Mouse (Mus musculus) liver, adult 2 months (tissue): Measurements from ENCODE around the gene Hpf1. TPM values are rescaled to one million over a fixed set of nuclear protein-coding genes. Genes with fewer than 3 reads are reported as not detected.

ENCODE experiments used
- DNase-seq: peaks from one replicate; pipeline ENCODE4 v3.0.0-alpha.2; 2011; ENCODE audit warnings: low read depth, low spot score; ENCODE audit errors: extremely low read depth
- H3K27ac ChIP-seq: fragments of 200-500 bp; replicated peaks from 2 replicates; pipeline ENCODE4 v1.5.1; 2012; ENCODE audit warnings: low read depth, mild to moderate bottlenecking, control low read depth, inconsistent platforms, low read length; ENCODE audit not compliant: insufficient read depth
- H3K27me3 ChIP-seq: fragments of 200-500 bp; 2 replicates; pipeline ENCODE4 v1.6.1; 2012; ENCODE audit warnings: mild to moderate bottlenecking, moderate library complexity, low read length, inconsistent platforms; ENCODE audit not compliant: control insufficient read depth, insufficient read depth
- H3K36me3 ChIP-seq: fragments of 200-500 bp; 2 replicates; pipeline ENCODE4 v1.6.1; 2012; ENCODE audit warnings: low read length, inconsistent platforms; ENCODE audit not compliant: control insufficient read depth, insufficient read depth
- H3K4me1 ChIP-seq: fragments of 200-500 bp; 2 replicates; pipeline ENCODE4 v1.6.1; 2011; ENCODE audit warnings: low read length; ENCODE audit not compliant: control insufficient read depth, insufficient read depth
- H3K4me3 ChIP-seq: fragments of 200-500 bp; 2 replicates; pipeline ENCODE4 v1.5.1; 2011; ENCODE audit warnings: low read depth, mild to moderate bottlenecking, control low read depth, low read length, moderate library complexity; ENCODE audit not compliant: insufficient read depth
- H3K79me2 ChIP-seq: fragments of 200-500 bp; 2 replicates; pipeline ENCODE4 v1.6.1; 2012; ENCODE audit warnings: inconsistent platforms, mild to moderate bottlenecking, low read length, moderate library complexity; ENCODE audit not compliant: control insufficient read depth, insufficient read depth
- H3K9ac ChIP-seq: fragments of 200-500 bp; 2 replicates; pipeline ENCODE4 v1.6.1; 2012; ENCODE audit warnings: low read depth, mild to moderate bottlenecking, control low read depth, inconsistent platforms, low read length
- CTCF ChIP-seq: fragments of 200-500 bp; IDR thresholded peaks from 2 replicates; pipeline ENCODE4 v1.5.1; 2011; ENCODE audit warnings: low read depth, low read length, control low read depth
- POLR2A ChIP-seq: fragments of 200-500 bp; IDR thresholded peaks from 2 replicates; pipeline ENCODE4 v1.6.1; 2011; ENCODE audit warnings: low read length, control low read depth; ENCODE audit not compliant: insufficient read depth; ENCODE audit errors: extremely low read depth
- WGBS: fragments of 180-500 bp; shearing (Covaris S2); methylation state at CpG from one replicate; pipeline ENCODE4 v1.1.7; 2018; 5-methylcytosine and 5-hydroxymethylcytosine counted together
- polyA plus RNA-seq: library from polyadenylated mRNA; depleted of rRNA; stranded (reverse); fragments of >200 nt; gene quantifications from 2 replicates; pipeline ENCODE4 v1.2.3, GENCODE M21; 2012
- total RNA-seq: library from RNA; depleted of rRNA; stranded (reverse); fragments of >200 nt; gene quantifications from 2 replicates; pipeline ENCODE4 v1.2.3, GENCODE M21; 2014

The Hpf1 gene
- total and polyA plus RNA-seq, 2 experiments: 2.0 to 8.8 TPM

DNA sequence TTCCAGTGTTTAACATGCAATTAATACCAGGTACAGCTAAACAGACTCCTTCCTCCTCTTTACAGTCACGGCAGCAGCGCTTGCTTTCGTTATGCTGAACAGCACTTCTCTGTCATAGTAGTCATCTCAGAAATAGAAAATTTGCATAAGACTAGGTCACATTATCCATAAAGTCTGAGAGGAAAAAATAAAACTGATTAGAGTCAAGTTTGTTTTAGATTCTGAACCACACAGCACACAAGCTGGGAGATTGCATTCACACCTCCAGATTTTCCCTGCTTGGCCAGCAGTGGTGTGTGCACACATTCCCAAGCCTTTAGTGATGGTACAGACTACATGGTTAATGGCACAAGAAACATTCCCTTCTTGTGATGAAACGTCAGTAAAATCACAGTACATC, 21.9 kb downstream of the Hpf1 start:
- H3K4me3 ChIP-seq: no peak overlapping the region
- DNase-seq: no peak
- H3K36me3 ChIP-seq: peaks cover 28% of the 10 kb centered on the region
- no peaks in the 10 kb centered on the region for H3K4me1 ChIP-seq
- 90% methylated on average over 4 of the region's 4 CpGs for WGBS
- no peaks in the 10 kb centered on the region for H3K27me3 ChIP-seq
- no peak for TF ChIP-seq CTCF
- no peak for TF ChIP-seq POLR2A
- H3K27ac ChIP-seq: no peak overlapping the region
- H3K9ac ChIP-seq: no peak overlapping the region
- H3K79me2 ChIP-seq: no peaks in the 10 kb centered on the region

DNA sequence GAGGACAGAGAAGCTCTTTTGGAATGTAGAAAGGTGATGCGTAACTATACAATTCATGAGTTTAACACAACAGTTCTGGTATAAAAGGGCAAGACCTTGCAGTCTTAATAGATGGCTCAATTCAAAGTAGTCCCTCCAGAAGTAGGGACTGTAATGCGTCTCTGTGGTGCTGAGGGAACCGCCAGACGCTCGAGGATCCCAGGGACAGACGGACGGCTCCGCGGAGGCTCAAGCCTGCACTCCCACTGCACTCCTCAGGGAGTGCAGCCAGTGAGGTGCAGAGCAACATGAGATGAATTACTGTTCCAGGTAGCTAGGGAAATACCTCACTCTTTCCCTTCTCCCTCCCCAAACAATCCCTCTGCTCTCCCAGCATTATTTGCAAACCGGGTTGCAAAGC, 22.3 kb downstream of the Hpf1 start:
- TF ChIP-seq POLR2A (no peak), CTCF (no peak)
- 88% methylated on average over 10 of the region's 10 CpGs for WGBS
- Histone ChIP-seq H3K36me3 (peaks cover 30% of the 10 kb centered on the region), H3K27ac (no peak overlapping the region), H3K4me3 (no peak overlapping the region), H3K4me1 (no peaks in the 10 kb centered on the region), H3K27me3 (no peaks in the 10 kb centered on the region), H3K9ac (no peak overlapping the region), H3K79me2 (no peaks in the 10 kb centered on the region)
- no peak for DNase-seq

DNA sequence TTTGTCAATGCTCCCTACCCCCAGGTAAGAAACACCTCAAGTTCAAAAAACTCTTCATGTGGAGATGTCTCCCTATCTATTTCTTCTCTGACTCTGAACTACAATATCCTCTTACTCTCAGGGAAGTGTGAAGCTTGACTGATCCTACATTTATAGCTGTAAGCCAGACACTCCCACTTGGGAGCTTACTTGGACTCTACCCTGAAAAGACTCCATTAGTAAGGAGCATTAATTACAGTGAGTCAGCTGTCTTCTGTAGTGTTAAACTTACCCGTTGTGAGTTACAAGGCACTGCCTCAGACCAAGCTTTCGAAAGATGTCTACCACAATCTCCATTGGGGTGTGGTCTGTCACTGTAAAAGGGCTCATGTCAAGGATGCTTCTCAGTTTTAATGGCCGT, 28.9 kb downstream of the Hpf1 start:
- no peak for TF ChIP-seq POLR2A
- Histone ChIP-seq H3K4me1 (no peaks in the 10 kb centered on the region), H3K4me3 (no peak overlapping the region), H3K79me2 (no peaks in the 10 kb centered on the region), H3K27ac (no peak overlapping the region), H3K36me3 (peaks cover 33% of the 10 kb centered on the region), H3K27me3 (no peaks in the 10 kb centered on the region), H3K9ac (no peak overlapping the region)
- no peak for DNase-seq
- WGBS: 93% methylated on average over 3 of the region's 3 CpGs

DNA sequence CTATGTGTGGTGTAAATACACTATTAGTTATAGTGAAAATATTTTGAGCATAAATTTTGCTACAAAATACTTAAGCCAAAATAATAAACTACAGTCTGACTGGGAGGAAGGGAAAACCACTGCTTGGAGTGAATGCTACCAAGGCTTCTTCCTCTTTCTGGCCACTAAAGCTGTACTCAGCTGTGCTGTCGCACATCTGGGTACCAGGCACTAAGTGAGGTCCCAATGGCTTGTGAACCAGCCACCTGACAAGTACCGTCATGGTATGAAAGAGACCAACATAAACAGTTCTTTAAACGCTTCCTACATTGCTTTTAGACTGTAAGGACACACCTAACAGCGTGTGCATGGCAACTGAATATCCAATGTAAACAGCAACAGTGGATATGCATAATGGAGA, 30.0 kb downstream of the Hpf1 start:
- H3K36me3 ChIP-seq: peaks cover 27% of the 10 kb centered on the region
- H3K79me2 ChIP-seq: no peaks in the 10 kb centered on the region
- no peak overlapping the region for H3K9ac ChIP-seq
- DNase-seq: no peak
- TF ChIP-seq CTCF (no peak), POLR2A (no peak)
- 92% methylated on average over 4 of the region's 4 CpGs for WGBS
- no peaks in the 10 kb centered on the region for H3K27me3 ChIP-seq
- no peaks in the 10 kb centered on the region for H3K4me1 ChIP-seq
- H3K4me3 ChIP-seq: no peak overlapping the region
- H3K27ac ChIP-seq: no peak overlapping the region

DNA sequence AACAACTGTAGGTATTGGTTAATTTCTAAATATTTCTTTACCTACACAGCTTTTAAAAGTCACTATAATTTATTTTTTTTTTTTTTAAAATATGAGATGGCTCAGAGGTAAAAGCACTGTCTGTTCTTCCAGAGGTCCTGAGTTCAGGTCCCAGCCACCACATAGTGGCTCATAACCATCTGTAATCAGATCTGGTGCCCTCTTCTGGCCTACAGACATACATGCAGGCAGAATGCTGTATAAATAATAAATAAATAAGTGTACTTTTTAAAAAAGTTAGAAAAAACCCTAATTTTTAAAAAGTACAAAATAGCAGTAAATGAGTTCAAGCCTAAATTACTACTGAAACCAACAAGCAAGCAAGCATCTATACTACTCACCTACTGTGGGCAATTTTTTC, 43.4 kb downstream of the Hpf1 start:
- no peaks in the 10 kb centered on the region for H3K27me3 ChIP-seq
- peaks cover 2% of the 10 kb centered on the region; the same call in 1 of the 2 replicates for H3K4me1 ChIP-seq
- H3K79me2 ChIP-seq: peaks cover 2% of the 10 kb centered on the region; the same call in 1 of the 2 replicates
- H3K4me3 ChIP-seq: no peak overlapping the region
- peaks cover 24% of the 10 kb centered on the region for H3K36me3 ChIP-seq
- TF ChIP-seq CTCF: peak; percentile 30; the same call in 1 of the 2 replicates
- TF ChIP-seq POLR2A: no peak
- DNase-seq: no peak
- H3K27ac ChIP-seq: no peak overlapping the region
- no peak overlapping the region for H3K9ac ChIP-seq

DNA sequence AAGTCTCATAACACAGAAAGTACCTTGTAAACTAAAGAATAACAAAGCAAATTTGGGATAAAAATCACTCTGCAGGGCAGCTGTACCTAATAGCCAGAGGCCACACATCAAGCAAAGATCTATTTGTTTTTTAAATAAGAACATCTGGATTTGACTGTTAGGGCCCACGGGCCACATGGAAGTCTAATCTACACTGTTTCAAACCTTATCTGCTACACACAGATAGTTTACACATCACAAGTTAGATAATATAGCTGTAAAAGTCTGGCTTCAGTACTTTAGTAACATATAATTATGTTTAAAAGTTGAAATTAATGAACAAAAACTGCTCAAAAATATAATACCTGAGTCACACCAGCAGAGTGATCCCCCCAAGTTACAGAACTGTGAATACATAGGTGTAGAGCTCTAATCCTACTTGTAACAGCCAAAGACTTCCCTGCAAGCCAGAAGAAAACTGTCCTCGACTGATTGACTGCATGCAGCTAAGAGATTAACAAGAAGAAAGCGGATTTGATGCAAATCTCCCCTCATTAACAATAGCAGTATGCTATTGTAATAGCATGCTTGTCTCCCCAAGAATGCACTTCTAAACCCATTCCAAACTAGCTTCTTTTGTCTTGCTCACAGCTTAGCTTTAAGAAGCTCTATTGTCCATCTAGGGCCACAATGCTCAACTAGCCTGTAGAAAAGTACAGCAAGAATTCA, 48.7 kb downstream of the Hpf1 start:
- Histone ChIP-seq H3K27me3 (no peaks in the 10 kb centered on the region), H3K4me3 (no peak overlapping the region), H3K36me3 (peaks cover 20% of the 10 kb centered on the region; the same call in 1 of the 2 replicates), H3K27ac (no peak overlapping the region), H3K9ac (no peak overlapping the region), H3K4me1 (peaks cover 2% of the 10 kb centered on the region; the same call in 1 of the 2 replicates), H3K79me2 (peaks cover 2% of the 10 kb centered on the region; the same call in 1 of the 2 replicates)
- 66% methylated on average over 3 of the region's 3 CpGs for WGBS
- TF ChIP-seq POLR2A (no peak), CTCF (no peak)
- DNase-seq: no peak
